Mouse (Mus musculus) neural tube, embryonic 11.5 days (tissue): ENCODE results near the gene Adamts1. TPM values are rescaled to one million over a fixed set of nuclear protein-coding genes. Genes with fewer than 3 reads are reported as not detected.

ENCODE experiments used
- ATAC-seq: fragments of 200-750 bp; cut with Nextera tagmentation; 2 replicates; pipeline ENCODE4 v1.8.0; 2017; ENCODE audit warnings: moderate number of reproducible peaks, mild to moderate bottlenecking, moderate TSS enrichment, moderate library complexity; ENCODE audit not compliant: insufficient read depth, low FRiP score, low TSS enrichment
- DNase-seq: peaks from one replicate; pipeline ENCODE4 v3.0.0-alpha.2; 2015; ENCODE audit warnings: low spot score
- H3K27ac ChIP-seq: fragments of 300-500 bp; sonication (generic); 2 replicates; pipeline ENCODE4 v1.5.1; 2014; ENCODE audit warnings: low read depth, mild to moderate bottlenecking, low read length
- H3K27me3 ChIP-seq: fragments of 300-500 bp; sonication (generic); 2 replicates; pipeline ENCODE4 v1.6.1; 2014; ENCODE audit warnings: mild to moderate bottlenecking, low read length, mixed read lengths; ENCODE audit not compliant: control insufficient read depth, insufficient read depth
- H3K36me3 ChIP-seq: fragments of 300-500 bp; sonication (generic); 2 replicates; pipeline ENCODE4 v1.6.1; 2014; ENCODE audit warnings: mild to moderate bottlenecking, low read length, moderate library complexity, mixed read lengths; ENCODE audit not compliant: control insufficient read depth, insufficient read depth
- H3K4me1 ChIP-seq: fragments of 300-500 bp; sonication (generic); 2 replicates; pipeline ENCODE4 v1.6.1; 2014; ENCODE audit warnings: low read length, mixed read lengths; ENCODE audit not compliant: control insufficient read depth, insufficient read depth
- H3K4me2 ChIP-seq: fragments of 300-500 bp; sonication (generic); 2 replicates; pipeline ENCODE4 v1.6.1; 2014; ENCODE audit warnings: low read depth, mild to moderate bottlenecking, moderate library complexity
- H3K4me3 ChIP-seq: fragments of 300-500 bp; sonication (generic); 2 replicates; pipeline ENCODE4 v1.5.1; 2014; ENCODE audit warnings: low read depth, low read length
- H3K9ac ChIP-seq: fragments of 300-500 bp; sonication (generic); 2 replicates; pipeline ENCODE4 v1.6.1; 2014; ENCODE audit warnings: mild to moderate bottlenecking, low read length
- H3K9me3 ChIP-seq: fragments of 300-500 bp; sonication (generic); 2 replicates; pipeline ENCODE4 v1.6.1; 2016; ENCODE audit warnings: low read length; ENCODE audit not compliant: control insufficient read depth
- whole genome bisulfite sequencing: fragments of 180-500 bp; shearing (Covaris S2); extraction: QIAGEN DNeasy Blood & Tissue Kit; methylation state at CpG from one replicate; pipeline ENCODE4 v1.1.7; 2014; 5-methylcytosine and 5-hydroxymethylcytosine counted together
- polyA plus RNA-seq: library from polyadenylated mRNA; unstranded; fragments of >200 nt; fragmentation: Nextera tagmentation; extraction: Ambion mirVana; gene quantifications from 2 replicates; pipeline ENCODE4 v1.2.1, GENCODE M21; 2014

Gene Adamts1
- polyA plus RNA-seq, 1 experiment from 2014 or later: 14.2 TPM

DNA sequence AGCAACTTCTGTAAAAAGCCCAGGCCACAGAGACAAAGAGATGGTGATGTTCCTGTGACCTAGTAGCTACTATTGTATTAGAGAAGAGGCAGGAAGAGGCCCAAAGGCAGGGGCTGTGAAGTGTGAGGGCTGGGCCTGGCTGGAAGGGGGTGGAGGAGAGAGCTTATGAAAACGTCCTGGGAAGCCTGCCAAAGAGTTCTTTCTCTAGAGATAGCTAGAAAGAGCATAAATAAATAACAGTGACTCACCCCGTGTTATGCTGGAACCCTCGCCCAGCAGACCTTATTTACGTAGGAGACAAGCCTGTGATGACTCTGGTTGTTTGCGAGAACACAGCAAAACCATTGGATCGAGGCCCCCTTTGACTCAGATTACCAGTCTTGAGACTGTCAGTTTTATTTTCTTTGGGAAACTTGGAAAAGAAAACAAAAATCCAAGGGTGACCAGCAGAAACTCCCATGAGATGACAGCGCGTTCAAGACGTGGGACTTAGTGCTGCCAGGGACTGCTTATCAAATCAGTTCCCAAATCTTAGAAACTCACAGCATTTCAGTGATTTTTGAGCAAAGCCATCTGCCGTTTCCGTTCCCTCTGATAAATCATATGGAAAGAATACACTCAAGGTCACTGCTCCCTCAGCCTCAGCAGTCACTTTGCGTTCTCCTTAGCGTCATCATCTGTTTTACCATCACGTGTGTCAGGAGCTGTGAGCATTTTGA, 46.7 kb downstream of the Adamts1 start:
- no peaks in the 10 kb centered on the region for H3K27me3 ChIP-seq
- ATAC-seq (no peak), DNase-seq (no peak)
- WGBS: 69% methylated on average over 14 of the region's 14 CpGs
- H3K9ac ChIP-seq: no peak overlapping the region
- no peaks in the 10 kb centered on the region for H3K36me3 ChIP-seq
- no peak overlapping the region for H3K4me2 ChIP-seq
- H3K4me3 ChIP-seq: no peak overlapping the region
- no peak overlapping the region for H3K27ac ChIP-seq
- H3K9me3 ChIP-seq: no peaks in the 10 kb centered on the region
- no peaks in the 10 kb centered on the region for H3K4me1 ChIP-seq

DNA sequence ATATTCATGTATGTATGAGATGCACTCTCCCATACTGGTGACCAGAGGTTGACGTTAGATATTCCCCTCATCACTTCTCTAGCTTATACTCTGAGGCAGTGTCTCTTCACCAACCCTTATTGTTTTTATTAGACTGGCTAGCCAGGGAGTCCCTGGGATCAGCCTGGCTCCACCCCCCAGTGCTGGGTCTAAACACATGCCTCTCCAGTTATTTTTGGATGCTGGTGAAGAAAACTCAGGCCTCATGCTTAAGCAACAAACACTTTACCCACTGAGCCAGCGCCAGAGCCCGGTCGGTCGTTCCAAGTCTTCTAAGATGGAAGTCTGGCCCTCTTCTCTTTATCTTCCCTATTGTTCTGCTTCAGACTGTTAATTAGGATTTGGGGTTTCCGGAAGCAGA, 53.6 kb downstream of the Adamts1 start:
- Histone ChIP-seq H3K4me1 (no peaks in the 10 kb centered on the region), H3K27me3 (no peaks in the 10 kb centered on the region), H3K9me3 (no peaks in the 10 kb centered on the region), H3K4me3 (no peak overlapping the region), H3K36me3 (no peaks in the 10 kb centered on the region), H3K27ac (no peak overlapping the region), H3K9ac (no peak overlapping the region), H3K4me2 (no peak overlapping the region)
- 77% methylated on average over 6 of the region's 6 CpGs for WGBS
- ATAC-seq: no peak
- DNase-seq: no peak

DNA sequence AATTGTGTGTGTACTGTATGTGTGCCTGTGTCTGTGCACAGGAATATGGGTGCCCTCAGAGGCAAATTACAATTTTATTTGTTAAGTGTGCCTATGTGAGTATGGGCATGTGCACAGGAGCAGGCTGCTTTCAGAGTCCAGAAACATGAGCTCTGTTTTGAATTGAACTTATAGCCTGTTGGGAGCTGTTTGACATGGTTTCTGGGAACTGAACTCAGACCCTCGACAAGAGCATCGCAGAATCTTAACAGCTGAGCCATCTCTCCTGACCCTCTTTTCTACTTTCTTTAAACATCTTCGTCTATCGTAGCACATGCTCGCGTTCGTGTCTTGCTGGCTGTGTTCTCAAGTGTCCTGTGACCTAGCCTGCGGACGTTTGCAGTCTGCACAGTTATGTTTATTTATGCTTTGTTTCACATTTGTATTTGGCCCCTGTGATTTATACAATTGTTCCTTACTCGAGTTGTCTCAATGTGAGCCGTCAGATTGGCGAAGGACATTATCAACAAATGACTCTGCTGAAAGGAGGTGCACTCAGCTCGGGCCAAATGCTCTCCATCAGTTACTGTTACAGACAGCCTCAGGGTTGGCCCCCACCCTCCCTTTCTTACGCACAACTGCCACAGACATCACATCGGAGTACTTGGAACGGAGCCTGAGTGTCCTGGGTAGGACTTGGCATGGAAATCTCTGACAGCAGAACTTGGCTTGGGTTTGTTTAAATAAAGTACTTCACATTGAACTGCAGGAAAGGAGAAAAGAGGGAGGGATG, 55.1 kb downstream of the Adamts1 start:
- Histone ChIP-seq H3K36me3 (no peaks in the 10 kb centered on the region), H3K9ac (no peak overlapping the region), H3K4me3 (no peak overlapping the region), H3K4me2 (no peak overlapping the region), H3K4me1 (no peaks in the 10 kb centered on the region), H3K27me3 (no peaks in the 10 kb centered on the region), H3K27ac (no peak overlapping the region), H3K9me3 (no peaks in the 10 kb centered on the region)
- no peak for DNase-seq
- no peak for ATAC-seq
- 76% methylated on average over 16 of the region's 16 CpGs for WGBS

DNA sequence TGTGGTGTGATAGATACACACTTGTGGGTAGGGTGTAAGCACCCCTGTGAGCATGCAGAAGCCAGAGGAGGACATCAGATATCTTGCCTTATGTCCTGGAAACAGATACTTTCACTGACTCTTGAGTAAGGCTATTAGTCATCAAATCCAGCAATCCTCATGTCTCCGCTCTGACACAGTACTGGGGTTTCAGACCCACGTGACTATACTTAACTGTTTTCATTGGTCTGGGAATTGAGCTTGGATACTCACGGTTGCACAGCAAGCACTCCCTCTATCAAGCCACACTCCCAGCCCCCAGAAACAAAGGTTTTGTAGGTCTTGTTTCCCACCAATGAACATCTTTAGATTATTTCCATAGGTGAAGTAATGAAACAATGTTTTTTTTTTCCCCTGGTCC, 56.5 kb downstream of the Adamts1 start:
- Histone ChIP-seq H3K4me2 (no peak overlapping the region), H3K27me3 (no peaks in the 10 kb centered on the region), H3K9me3 (no peaks in the 10 kb centered on the region), H3K4me1 (no peaks in the 10 kb centered on the region), H3K36me3 (no peaks in the 10 kb centered on the region), H3K27ac (no peak overlapping the region), H3K9ac (no peak overlapping the region), H3K4me3 (no peak overlapping the region)
- DNase-seq (no peak), ATAC-seq (no peak)
- 85% methylated on average over 3 of the region's 3 CpGs for WGBS

Other genes with a start within 250 kb of the Adamts1 start
- gene Cyyr1, start 249.7 kb downstream of the Adamts1 start, polyA plus RNA-seq: 3.0 and 3.9 TPM in 2 replicates
- 1.8 and 2.1 TPM in 2 replicates for gene Adamts5, start 98.7 kb upstream of the Adamts1 start, polyA plus RNA-seq